Mouse (Mus musculus): ENCODE data around the gene Gm28051. TPM values are rescaled to one million over a fixed set of nuclear protein-coding genes. Genes with fewer than 3 reads are reported as not detected.

Gene Gm28051
- total RNA-seq, 2 experiments from 2014 or later: not detected

Small RNA genes lying within 50 kb of the gene (microRNA-seq; reads per million reads assigned to microRNA genes)
- 0 reads per million in 2 experiments for gene Mir1936 (ENCODE audit: borderline number of aligned reads in 2 of 2)

Other genes starting within 250 kb of the Gm28051 start
- gene Chga, start 202.8 kb downstream of the Gm28051 start, total RNA-seq (2021): not detected
- gene Itpk1, start 52.8 kb downstream of the Gm28051 start, total RNA-seq (2021): 1 to 10 TPM; 6.8 to 8.8 TPM
- gene Moap1, start 14.1 kb downstream of the Gm28051 start, total RNA-seq (2021): 1 to 10 TPM; 7.6 to 7.7 TPM
- gene Tmem251, start 14.0 kb downstream of the Gm28051 start, total RNA-seq (2021): 1 to 10 TPM; 3.7 to 3.9 TPM
- gene Gon7, start within 50 bp of the Gm28051 start, total RNA-seq (2021): 1 to 10 TPM; 9.3 to 9.4 TPM
- 10 to 100 TPM; 25.3 to 27.6 TPM for gene Ubr7, start 202 bp upstream of the Gm28051 start, total RNA-seq (2021)
- 1 to 10 TPM; 4.3 to 4.6 TPM for gene Gm20604, start 907 bp upstream of the Gm28051 start, total RNA-seq (2021)
- 10 to 100 TPM; 24.9 to 28.0 TPM for gene Btbd7, start 120.7 kb upstream of the Gm28051 start, total RNA-seq (2021)
- gene Cox8c, start 141.6 kb upstream of the Gm28051 start, total RNA-seq (2021): not detected
- not detected for gene Unc79, start 191.1 kb upstream of the Gm28051 start, total RNA-seq (2021)

All from heart, postnatal 36 days (tissue).